Mouse (Mus musculus) frontal cortex, adult (tissue): ENCODE measurements around the gene Tmem141.

Experiments used
- ATAC-seq: cut with Nextera tagmentation; 2 replicates; pipeline ENCODE4 v1.9.2; 2017; ENCODE audit warnings: mild to moderate bottlenecking, moderate library complexity, mixed read lengths; ENCODE audit not compliant: low TSS enrichment

Tmem141 gene

GRCm38 (mm10) chr2:25607761-25608622 is 13.8 kb downstream of the Tmem141 start, which contains the start of gene Rabl6:
Gene Rabl6, minus strand, starts transcription at chr2:25608521.
- peak; percentile 87 for ATAC-seq

GRCm38 (mm10) chr2:25602526-25602925 is 19.3 kb downstream of the Tmem141 start:
- no peak for ATAC-seq

- no peak for ATAC-seq
Measured at GRCm38 (mm10) chr2:25600037-25600436, 21.8 kb downstream of the Tmem141 start.

GRCm38 (mm10) chr2:25598749-25599148 is 23.1 kb downstream of the Tmem141 start:
- ATAC-seq, result no peak

GRCm38 (mm10) chr2:25596765-25597510 is 24.9 kb downstream of the Tmem141 start:
- ATAC-seq, result no peak

GRCm38 (mm10) chr2:25591863-25592262 is 29.9 kb downstream of the Tmem141 start:
- peak; percentile 48 for ATAC-seq

GRCm38 (mm10) chr2:25588227-25588907 is 33.4 kb downstream of the Tmem141 start:
- ATAC-seq, result no peak

- no peak for ATAC-seq
Measured at GRCm38 (mm10) chr2:25587290-25587689, 34.5 kb downstream of the Tmem141 start.

- ATAC-seq, result no peak
Measured at GRCm38 (mm10) chr2:25585601-25586000, 36.2 kb downstream of the Tmem141 start.

- no peak for ATAC-seq
Measured at GRCm38 (mm10) chr2:25584856-25585255, 36.9 kb downstream of the Tmem141 start.

- no peak for ATAC-seq
Measured at GRCm38 (mm10) chr2:25584152-25584551, 37.7 kb downstream of the Tmem141 start.

- no peak for ATAC-seq
Measured at GRCm38 (mm10) chr2:25583571-25583970, 38.2 kb downstream of the Tmem141 start.

GRCm38 (mm10) chr2:25583120-25583481 is 38.7 kb downstream of the Tmem141 start:
- ATAC-seq, result no peak

- peak; percentile 48 for ATAC-seq
Measured at GRCm38 (mm10) chr2:25582466-25583119, 39.2 kb downstream of the Tmem141 start.

- ATAC-seq, result peak; percentile 18; the same call in 1 of the 2 replicates
Measured at GRCm38 (mm10) chr2:25581901-25582301, 39.9 kb downstream of the Tmem141 start.

- peak; percentile 31 for ATAC-seq
Measured at GRCm38 (mm10) chr2:25581294-25581864, 40.4 kb downstream of the Tmem141 start, which contains the start of gene Ajm1. Gene Ajm1, minus strand, starts transcription at chr2:25581757.

GRCm38 (mm10) chr2:25580621-25581101 is 41.1 kb downstream of the Tmem141 start:
- no peak for ATAC-seq

- no peak for ATAC-seq
Measured at GRCm38 (mm10) chr2:25579737-25580460, 41.9 kb downstream of the Tmem141 start.

GRCm38 (mm10) chr2:25578796-25579736 is 42.7 kb downstream of the Tmem141 start:
- no peak for ATAC-seq
